Mouse (Mus musculus) limb, embryonic 14.5 days (tissue): ENCODE measurements around the gene Tmigd3. TPM values are rescaled to one million over a fixed set of nuclear protein-coding genes. Genes with fewer than 3 reads are reported as not detected.
A peak's percentile ranks its signal among the peaks of the same experiment; 100 is the strongest.

Experiments
- ATAC-seq: fragments of 200-750 bp; cut with Nextera tagmentation; 2 replicates; pipeline ENCODE4 v1.8.0; 2017; ENCODE audit warnings: low read depth, moderate number of reproducible peaks, moderate TSS enrichment; ENCODE audit not compliant: low FRiP score
- DNase-seq: peaks from one replicate; pipeline ENCODE4 v3.0.0-alpha.2; 2015; ENCODE audit warnings: low spot score
- H3K27ac ChIP-seq: fragments of 300-500 bp; sonication (generic); replicated peaks from 2 replicates; pipeline ENCODE4 v1.5.1; 2014; ENCODE audit warnings: low read depth, mild to moderate bottlenecking, low read length, moderate library complexity, mixed read lengths
- H3K27me3 ChIP-seq: fragments of 300-500 bp; sonication (generic); 2 replicates; pipeline ENCODE4 v1.6.1; 2014; ENCODE audit warnings: low read length, mixed read lengths; ENCODE audit not compliant: control insufficient read depth, insufficient read depth
- H3K36me3 ChIP-seq: fragments of 300-500 bp; sonication (generic); 2 replicates; pipeline ENCODE4 v1.6.1; 2014; ENCODE audit warnings: mild to moderate bottlenecking, low read length, moderate library complexity, mixed read lengths; ENCODE audit not compliant: control insufficient read depth, insufficient read depth
- H3K4me1 ChIP-seq: fragments of 300-500 bp; sonication (generic); 2 replicates; pipeline ENCODE4 v1.6.1; 2014; ENCODE audit warnings: antibody characterized with exemption, low read length, mixed read lengths; ENCODE audit not compliant: control insufficient read depth, insufficient read depth
- H3K4me2 ChIP-seq: fragments of 300-500 bp; sonication (generic); replicated peaks from 2 replicates; pipeline ENCODE4 v1.6.1; 2014; ENCODE audit warnings: low read depth, mild to moderate bottlenecking, low read length, moderate library complexity; ENCODE audit not compliant: severe bottlenecking
- H3K4me3 ChIP-seq: fragments of 300-500 bp; sonication (generic); replicated peaks from 2 replicates; pipeline ENCODE4 v1.5.1; 2014; ENCODE audit warnings: low read length
- H3K9ac ChIP-seq: fragments of 300-500 bp; sonication (generic); 2 replicates; pipeline ENCODE4 v1.6.1; 2014; ENCODE audit warnings: mild to moderate bottlenecking, low read depth, low read length, moderate library complexity; ENCODE audit not compliant: severe bottlenecking
- H3K9me3 ChIP-seq: fragments of 300-500 bp; sonication (generic); 2 replicates; pipeline ENCODE4 v1.6.1; 2016; ENCODE audit warnings: low read length; ENCODE audit not compliant: control insufficient read depth
- POLR2A ChIP-seq: fragments of 200-500 bp; IDR thresholded peaks from 2 replicates; pipeline ENCODE4 v1.8.0; 2012; ENCODE audit warnings: inconsistent platforms, mild to moderate bottlenecking, moderate library complexity, borderline replicate concordance; ENCODE audit not compliant: insufficient read depth, insufficient read length; ENCODE audit errors: extremely low read depth
- WGBS: fragments of 180-500 bp; shearing (Covaris S2); extraction: QIAGEN DNeasy Blood & Tissue Kit; methylation state at CpG from one replicate; pipeline ENCODE4 v1.1.7; 2014; 5-methylcytosine and 5-hydroxymethylcytosine counted together
- polyA plus RNA-seq, 2 experiments: library from polyadenylated mRNA; depleted of rRNA in 1 of 2; stranded (reverse) in 1 of 2; unstranded in 1 of 2; fragments of >200 nt; fragmentation: Nextera tagmentation in 1 of 2; extraction: Ambion mirVana in 1 of 2; gene quantifications; 2 replicates each; pipeline versions ENCODE4 v1.2.1 to v1.2.3; 2012 to 2014

The Tmigd3 gene
- polyA plus RNA-seq, 2 experiments, result 0.21 to 0.23 TPM

DNA sequence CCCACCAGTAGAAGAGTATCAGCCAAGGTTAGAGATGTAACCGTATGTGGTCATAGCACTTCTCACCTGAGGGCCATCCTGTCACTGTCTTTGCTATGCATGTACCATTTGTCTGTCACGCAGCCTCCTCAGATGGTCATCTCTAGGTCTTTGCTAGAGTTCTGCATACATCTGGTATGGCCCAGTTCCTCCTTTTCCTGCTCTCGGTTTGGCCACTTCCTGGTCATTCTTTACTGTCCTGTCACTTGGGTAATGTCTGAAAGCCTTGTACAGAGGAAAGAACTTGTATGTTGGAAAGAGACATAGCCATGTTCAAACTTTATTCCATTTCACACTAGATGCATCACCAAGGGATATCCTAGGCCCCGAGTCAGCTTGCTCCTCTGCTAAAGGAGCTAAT, 30.9 kb upstream of the Tmigd3 start:
- no peak overlapping the region for H3K27ac ChIP-seq
- H3K4me1 ChIP-seq, result 0 out of 2 replicates have a peak, but pooled peaks cover 2% of the 10 kb centered on the region
- DNase-seq (no peak), ATAC-seq (no peak)
- no peak for TF ChIP-seq POLR2A
- WGBS, result 79% methylated on average over 4 of the region's 4 CpGs
- no peak overlapping the region for H3K4me3 ChIP-seq
- no peak overlapping the region for H3K9ac ChIP-seq
- H3K9me3 ChIP-seq, result no peaks in the 10 kb centered on the region
- no peaks in the 10 kb centered on the region for H3K36me3 ChIP-seq
- H3K27me3 ChIP-seq, result no peaks in the 10 kb centered on the region
- H3K4me2 ChIP-seq, result no peak overlapping the region

DNA sequence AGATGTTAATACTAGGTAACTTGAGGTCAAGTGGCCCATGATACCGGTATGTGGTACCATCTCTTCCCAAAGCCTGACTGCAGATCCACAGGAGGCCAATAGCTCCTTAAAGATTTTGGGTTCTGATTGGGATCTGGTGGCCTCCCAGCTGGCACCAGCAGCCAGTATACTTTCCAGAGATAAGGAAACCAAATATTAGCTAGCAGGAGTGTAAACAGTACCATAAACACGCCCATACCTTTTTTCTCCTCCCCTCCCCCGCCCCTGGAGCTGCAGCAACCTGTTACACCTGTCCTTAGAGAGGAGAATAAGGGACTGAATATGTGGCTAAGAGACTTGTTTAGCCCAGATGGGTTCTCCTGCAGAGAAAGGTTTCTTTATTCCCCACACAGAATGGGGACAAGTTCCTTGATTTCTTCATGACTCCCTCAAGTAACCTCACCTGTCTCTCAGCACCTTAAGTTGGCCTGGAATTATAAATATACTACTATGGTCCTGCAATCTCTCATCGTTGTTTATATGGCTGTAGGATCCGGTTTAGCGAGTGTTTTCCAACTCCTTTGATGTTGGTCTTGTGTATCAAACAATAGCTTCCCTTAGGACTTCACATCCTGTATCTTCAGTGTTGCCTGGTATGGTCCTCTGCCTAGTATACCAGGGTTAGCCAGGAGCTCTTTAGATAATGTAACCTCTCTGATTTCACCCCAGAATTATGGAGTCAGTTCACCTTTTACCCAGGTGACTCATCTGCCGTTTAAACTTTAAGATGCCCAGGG, 24.2 kb upstream of the Tmigd3 start:
- DNase-seq (no peak), ATAC-seq (no peak)
- Histone ChIP-seq H3K4me3 (no peak overlapping the region), H3K9me3 (no peaks in the 10 kb centered on the region), H3K27me3 (no peaks in the 10 kb centered on the region), H3K9ac (no peak overlapping the region), H3K4me2 (no peak overlapping the region), H3K36me3 (no peaks in the 10 kb centered on the region), H3K27ac (no peak overlapping the region), H3K4me1 (peaks cover 3% of the 10 kb centered on the region)
- WGBS, result 60% methylated on average over 7 of the region's 7 CpGs
- no peak for TF ChIP-seq POLR2A

DNA sequence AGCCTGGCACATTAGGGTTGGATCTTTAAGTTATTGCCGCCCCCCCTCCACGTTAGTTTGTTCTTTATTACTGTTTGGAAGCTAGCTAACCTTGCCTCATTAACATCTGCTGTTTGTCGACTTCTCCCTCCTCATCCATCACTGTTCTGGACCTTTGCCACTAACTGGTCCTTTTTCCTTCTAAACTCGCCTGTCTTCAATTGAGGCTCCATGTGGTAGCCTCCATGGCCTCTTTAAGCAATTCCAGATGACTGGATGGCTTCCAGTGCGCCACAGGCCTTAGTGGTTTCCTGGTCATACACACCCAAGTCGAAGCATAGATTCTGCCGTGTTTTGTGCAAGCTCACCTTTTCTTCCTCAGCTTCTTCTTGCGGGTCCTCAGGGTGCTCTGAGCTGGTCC, 16.9 kb upstream of the Tmigd3 start:
- peak overlapping the region; percentile 46; the same call in 1 of the 2 replicates for H3K27ac ChIP-seq
- DNase-seq (peak; percentile 88), ATAC-seq (peak; percentile 85)
- TF ChIP-seq POLR2A, result no peak
- no peak overlapping the region for H3K9ac ChIP-seq
- 21% methylated on average over 8 of the region's 8 CpGs for whole genome bisulfite sequencing
- no peaks in the 10 kb centered on the region for H3K36me3 ChIP-seq
- no peaks in the 10 kb centered on the region for H3K9me3 ChIP-seq
- no peak overlapping the region for H3K4me3 ChIP-seq
- H3K4me2 ChIP-seq, result no peak overlapping the region
- H3K4me1 ChIP-seq, result peaks cover 40% of the 10 kb centered on the region
- H3K27me3 ChIP-seq, result no peaks in the 10 kb centered on the region

DNA sequence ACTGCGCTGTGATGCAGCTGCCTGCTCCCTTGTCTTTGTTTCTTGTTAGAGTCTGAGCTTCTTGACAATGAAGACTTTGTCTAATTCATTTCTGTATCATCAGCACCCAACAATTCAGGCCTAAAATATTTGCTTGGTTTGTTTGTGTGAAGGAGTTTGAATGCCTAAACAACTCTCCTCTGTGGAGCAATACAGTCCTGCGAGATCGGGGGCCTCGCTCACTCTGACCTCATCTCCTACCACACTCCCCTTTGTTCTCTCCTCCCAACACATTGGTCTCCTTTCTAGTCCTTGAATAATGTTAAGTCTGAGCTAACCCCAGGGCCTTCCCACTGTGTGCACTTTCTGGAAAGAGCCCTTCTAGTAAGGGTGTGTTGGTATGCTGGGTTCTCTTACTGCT, 15.9 kb upstream of the Tmigd3 start:
- no peak overlapping the region for H3K9ac ChIP-seq
- no peak for TF ChIP-seq POLR2A
- no peaks in the 10 kb centered on the region for H3K9me3 ChIP-seq
- no peak overlapping the region for H3K4me2 ChIP-seq
- H3K27me3 ChIP-seq, result no peaks in the 10 kb centered on the region
- peaks cover 38% of the 10 kb centered on the region for H3K4me1 ChIP-seq
- H3K36me3 ChIP-seq, result no peaks in the 10 kb centered on the region
- no peak overlapping the region for H3K27ac ChIP-seq
- ATAC-seq (no peak), DNase-seq (no peak)
- WGBS, result 77% methylated on average over 4 of the region's 4 CpGs
- no peak overlapping the region for H3K4me3 ChIP-seq

DNA sequence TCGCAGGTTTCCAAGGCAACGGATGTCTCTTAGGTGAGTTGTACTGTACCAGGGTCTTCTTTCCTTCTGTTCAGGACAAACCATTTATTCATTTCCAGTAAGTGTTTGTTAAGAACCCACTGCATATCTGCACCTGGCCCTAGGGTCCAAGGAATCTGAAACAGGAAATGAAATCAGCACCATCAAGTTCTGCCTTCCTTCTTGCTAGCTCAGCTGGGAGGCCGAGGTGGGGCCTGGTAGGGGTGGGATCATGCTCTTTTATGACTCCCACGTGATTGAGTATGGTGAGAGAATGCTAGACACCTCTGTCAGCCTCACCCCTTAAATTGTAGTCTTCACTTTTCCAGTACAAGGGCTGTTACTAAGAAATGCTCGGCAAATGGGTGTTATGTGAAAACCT, 13.2 kb upstream of the Tmigd3 start:
- no peak for TF ChIP-seq POLR2A
- no peak overlapping the region for H3K4me2 ChIP-seq
- ATAC-seq, result no peak
- no peak overlapping the region for H3K27ac ChIP-seq
- no peaks in the 10 kb centered on the region for H3K27me3 ChIP-seq
- no peaks in the 10 kb centered on the region for H3K36me3 ChIP-seq
- H3K9me3 ChIP-seq, result no peaks in the 10 kb centered on the region
- H3K4me1 ChIP-seq, result peaks cover 38% of the 10 kb centered on the region
- 41% methylated on average over 5 of the region's 5 CpGs for WGBS
- no peak overlapping the region for H3K4me3 ChIP-seq
- no peak for DNase-seq
- H3K9ac ChIP-seq, result no peak overlapping the region

DNA sequence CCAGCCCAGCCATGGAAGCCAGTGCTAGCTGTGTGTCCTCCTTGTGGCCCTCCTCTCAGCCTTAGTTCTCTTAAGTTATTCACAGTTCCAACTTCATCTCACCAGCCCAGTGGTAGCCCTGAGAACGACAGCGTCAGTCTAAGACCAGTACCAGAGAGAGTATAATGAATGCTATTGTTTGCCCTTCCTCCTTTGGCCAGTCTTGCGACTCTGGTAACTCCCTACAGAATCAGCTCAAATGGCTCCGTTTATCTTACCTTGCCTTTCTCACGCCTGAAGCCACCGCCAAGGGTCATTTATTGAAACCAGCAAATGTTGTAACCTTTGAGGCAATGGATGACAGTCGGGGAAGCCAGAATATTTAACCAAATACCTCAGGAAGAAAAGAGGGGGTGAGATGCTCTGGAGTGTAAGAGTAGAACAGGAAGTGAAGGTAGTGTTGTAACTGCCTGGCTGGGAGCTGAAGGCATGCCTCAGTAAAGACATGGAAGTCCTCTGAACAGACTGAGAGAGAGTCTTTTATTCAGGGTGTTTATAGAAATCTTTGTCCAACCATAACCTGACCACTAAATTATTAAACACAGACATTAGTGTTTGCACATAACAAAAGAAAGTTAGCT, 8.8 kb upstream of the Tmigd3 start:
- Histone ChIP-seq H3K27ac (no peak overlapping the region), H3K4me1 (peaks cover 12% of the 10 kb centered on the region), H3K27me3 (no peaks in the 10 kb centered on the region), H3K9ac (no peak overlapping the region), H3K4me2 (no peak overlapping the region), H3K9me3 (no peaks in the 10 kb centered on the region), H3K36me3 (no peaks in the 10 kb centered on the region), H3K4me3 (no peak overlapping the region)
- ATAC-seq, result no peak
- 46% methylated on average over 7 of the region's 7 CpGs for WGBS
- no peak for DNase-seq
- TF ChIP-seq POLR2A, result no peak
